Mouse (Mus musculus) left cerebral cortex, postnatal 25 days (tissue): ENCODE measurements around the gene Aig1. TPM values are rescaled to one million over a fixed set of nuclear protein-coding genes. Genes with fewer than 3 reads are reported as not detected.
A peak's percentile ranks its signal among the peaks of the same experiment; 100 is the strongest.

Source experiments
- DNase-seq, 2 experiments: peaks; one replicate each; pipeline ENCODE4 v3.0.0; 2022; ENCODE audit warnings: low spot score in 2 of 2, mixed read lengths in 1 of 2
- intact Hi-C: fragments of 180-260 bp; cut with DNase I; formaldehyde crosslinking; loops from one replicate; pipeline ENCODE4 v1.15.1; 2025
- total RNA-seq, 2 experiments: library from RNA; stranded (reverse); gene quantifications; 2 replicates each; pipeline ENCODE4 v1.2.3; 2021

Gene Aig1
- total RNA-seq, 2 experiments from 2014 or later, result 55.5 to 62.7 TPM

- DNase-seq, result no peak
- intact Hi-C loops, result no loop called here
Measured at GRCm38 (mm10) chr10:13677440-13677839, 191.3 kb downstream of the Aig1 start.

- intact Hi-C loops, result no loop called here
- peak in 1 of 2 experiments; percentile 5 for DNase-seq
Measured at GRCm38 (mm10) chr10:13675033-13675379, 193.8 kb downstream of the Aig1 start.

GRCm38 (mm10) chr10:13674304-13675032 is 194.3 kb downstream of the Aig1 start:
- intact Hi-C loops, result no loop called here
- peak in 1 of 2 experiments; percentile 67 for DNase-seq

- intact Hi-C loops, result no loop called here
- no peak for DNase-seq
Measured at GRCm38 (mm10) chr10:13667166-13667696, 201.5 kb downstream of the Aig1 start.

GRCm38 (mm10) chr10:13663476-13663875 is 205.3 kb downstream of the Aig1 start:
- intact Hi-C loops, result no loop called here
- DNase-seq, result no peak

- intact Hi-C loops, result no loop called here
- no peak for DNase-seq
Measured at GRCm38 (mm10) chr10:13659778-13660177, 209.0 kb downstream of the Aig1 start.

- intact Hi-C loops, result no loop called here
- no peak for DNase-seq
Measured at GRCm38 (mm10) chr10:13653739-13654462, 214.9 kb downstream of the Aig1 start.

GRCm38 (mm10) chr10:13653326-13653725 is 215.5 kb downstream of the Aig1 start:
- intact Hi-C loops, result no loop called here
- no peak for DNase-seq

GRCm38 (mm10) chr10:13652061-13652460 is 216.7 kb downstream of the Aig1 start:
- intact Hi-C loops, result no loop called here

GRCm38 (mm10) chr10:13641750-13642149 is 227.0 kb downstream of the Aig1 start:
- peak; percentile 34 to 65 for DNase-seq
- intact Hi-C loops, result no loop called here

More at GRCm38 (mm10) chr10:13652061-13652460, 216.7 kb downstream of the Aig1 start:
- DNase-seq, result no peak

GRCm38 (mm10) chr10:13631796-13632195 is 237.0 kb downstream of the Aig1 start:
- intact Hi-C loops, result no loop called here
- peak in 1 of 2 experiments; percentile 22 for DNase-seq

GRCm38 (mm10) chr10:13623735-13624134 is 245.0 kb downstream of the Aig1 start:
- DNase-seq, result no peak
- intact Hi-C loops, result no loop called here

- peak; percentile 40 to 83 for DNase-seq
- intact Hi-C loops, result no loop called here
Measured at GRCm38 (mm10) chr10:13600926-13601325, 267.9 kb downstream of the Aig1 start.

- no peak for DNase-seq
- intact Hi-C loops, result no loop called here
Measured at GRCm38 (mm10) chr10:13597491-13597890, 271.3 kb downstream of the Aig1 start.

Other genes starting within 250 kb of the Aig1 start
- 100 to 1,000 TPM; 250 to 277 TPM for gene Hivep2, start 97.1 kb upstream of the Aig1 start, total RNA-seq